Mouse (Mus musculus) layer of hippocampus, adult 2 months (tissue): ENCODE data around the gene Cct7. TPM values are rescaled to one million over a fixed set of nuclear protein-coding genes. Genes with fewer than 3 reads are reported as not detected.

ENCODE experiments used
- DNase-seq, 2 experiments: peaks; one replicate each; pipeline ENCODE4 v3.0.0; 2022; ENCODE audit warnings: low spot score in 2 of 2
- H3K27ac ChIP-seq: fragments of 200-600 bp; 2 replicates; pipeline ENCODE4 v1.8.1; 2022
- H3K4me3 ChIP-seq: fragments of 200-600 bp; 2 replicates; pipeline ENCODE4 v1.8.1; 2022; ENCODE audit warnings: mild to moderate bottlenecking
- CTCF ChIP-seq: fragments of 200-600 bp; conservative IDR thresholded peaks from 2 replicates; pipeline ENCODE4 v1.8.1; 2022; ENCODE audit warnings: antibody characterized with exemption, mild to moderate bottlenecking, moderate library complexity
- long read RNA-seq, 2 experiments: library from polyadenylated mRNA; stranded (forward); transcript quantifications; one replicate each; pipeline ENCODE4 v2.0.0; 2021; ENCODE audit warnings: borderline mapping rate in 2 of 2
- total RNA-seq, 2 experiments: library from RNA; stranded (reverse); gene quantifications; 2 replicates each; pipeline ENCODE4 v1.2.3; 2021

Cct7 gene
- total RNA-seq, result 100 to 1,000 TPM; 212 to 216 TPM
- long read RNA-seq, experiment 1, transcript Cct7-201 (12 exons, 2,441 nt), result major isoform, 266 of 287 reads
- long read RNA-seq, experiment 1, partial matches to known transcripts, result 15 of 287 reads
- long read RNA-seq, experiment 1, other reads (novel, unspliced or antisense), result 6 of 287 reads
- long read RNA-seq, experiment 2, transcript Cct7-201 (12 exons, 2,441 nt), result major isoform, 352 of 376 reads
- long read RNA-seq, experiment 2, partial matches to known transcripts, result 18 of 376 reads
- long read RNA-seq, experiment 2, other reads (novel, unspliced or antisense), result 6 of 376 reads

DNA sequence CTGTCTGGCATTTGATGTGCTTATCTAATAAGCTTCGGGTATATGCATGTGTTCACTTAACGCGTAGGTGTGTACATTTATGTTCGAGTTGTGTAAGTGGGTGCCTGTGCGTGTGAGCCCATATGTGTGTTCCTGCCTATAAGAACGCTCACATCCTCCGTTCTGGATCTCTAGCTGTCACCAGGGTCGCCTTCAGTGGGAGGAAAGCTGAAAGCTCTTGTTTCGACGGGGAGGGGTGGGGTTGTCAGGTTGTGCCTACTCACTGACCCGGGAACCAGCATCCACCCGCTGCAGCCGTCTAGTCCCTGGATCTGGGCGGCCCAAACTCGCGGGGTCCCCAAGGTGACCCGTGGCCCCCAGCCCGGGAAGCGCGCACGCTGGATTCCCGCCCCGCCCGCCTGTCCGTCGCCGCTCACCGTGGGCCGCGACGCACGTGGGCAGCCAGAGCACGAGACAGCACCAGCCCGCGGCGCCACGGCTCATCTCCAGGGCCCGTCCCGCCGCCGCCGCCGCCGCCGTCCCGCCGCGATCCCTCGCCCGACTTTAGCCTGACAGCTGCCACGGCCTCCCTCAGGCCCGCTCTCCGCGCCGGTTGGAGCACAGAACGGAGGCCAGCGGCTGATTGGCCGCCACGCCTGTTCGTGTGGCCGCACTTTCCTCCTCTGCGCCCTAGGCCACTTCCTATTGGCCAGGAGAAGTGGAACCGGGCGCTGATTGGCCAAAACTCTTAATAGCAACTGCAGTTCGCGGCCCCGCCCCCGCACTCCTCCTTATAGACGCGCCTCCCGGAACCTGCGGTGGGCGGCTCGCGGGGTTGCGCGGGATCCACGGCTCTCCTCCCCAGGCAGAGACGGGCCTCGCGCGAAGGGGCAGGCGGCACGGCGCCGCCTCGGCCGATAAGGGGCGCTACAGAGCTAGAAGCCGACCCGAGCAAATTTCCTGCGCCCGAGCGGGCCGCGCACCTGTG, at the start of gene Cct7:
Gene Cct7, plus strand, starts transcription at position 818 of the 967 bp plus-strand sequence.
- peak; percentile 85 for TF ChIP-seq CTCF
- DNase-seq, result peak; percentile 97 to 99
- H3K27ac ChIP-seq, result peak within 1 kb of the TSS; percentile 97
- H3K4me3 ChIP-seq, result peak within 1 kb of the TSS; percentile 90

GRCm38 (mm10) chr6:85402613-85403012, 48.7 kb upstream of the Cct7 start:
- H3K27ac ChIP-seq, result peak overlapping the region; percentile 53; the same call in 1 of the 2 replicates
- H3K4me3 ChIP-seq, result no peak overlapping the region
- no peak for DNase-seq
- TF ChIP-seq CTCF, result no peak

DNA sequence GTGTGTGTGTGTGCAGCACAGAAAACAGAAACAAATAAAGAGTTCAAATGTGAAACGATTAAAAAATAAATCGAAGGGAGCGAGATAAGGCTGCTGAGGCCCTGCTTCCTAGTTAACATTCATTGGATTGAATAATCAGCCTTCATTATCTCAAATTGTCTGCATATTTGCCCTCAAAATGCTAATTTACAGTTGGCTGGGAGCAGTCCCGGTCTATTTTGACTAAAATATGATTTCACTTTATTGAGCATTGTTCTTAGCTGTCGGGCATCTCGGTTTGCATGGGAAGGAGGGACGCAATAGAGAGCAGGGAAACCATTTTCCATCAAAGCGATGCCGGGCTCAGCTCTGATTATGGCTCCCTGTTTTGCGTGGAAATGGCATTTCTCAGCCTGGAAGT, 48.3 kb upstream of the Cct7 start:
- DNase-seq, result no peak
- peak overlapping the region; percentile 48; the same call in 1 of the 2 replicates for H3K27ac ChIP-seq
- H3K4me3 ChIP-seq, result no peak overlapping the region
- no peak for TF ChIP-seq CTCF

GRCm38 (mm10) chr6:85409003-85409402, 42.3 kb upstream of the Cct7 start:
- Histone ChIP-seq H3K27ac (no peak overlapping the region), H3K4me3 (0 out of 2 replicates have a peak overlapping the region, but pooled peaks have one; percentile 6)
- no peak for TF ChIP-seq CTCF
- no peak for DNase-seq

- peak; percentile 38 to 68 for DNase-seq
Measured at GRCm38 (mm10) chr6:85410771-85411273, 40.5 kb upstream of the Cct7 start.

DNA sequence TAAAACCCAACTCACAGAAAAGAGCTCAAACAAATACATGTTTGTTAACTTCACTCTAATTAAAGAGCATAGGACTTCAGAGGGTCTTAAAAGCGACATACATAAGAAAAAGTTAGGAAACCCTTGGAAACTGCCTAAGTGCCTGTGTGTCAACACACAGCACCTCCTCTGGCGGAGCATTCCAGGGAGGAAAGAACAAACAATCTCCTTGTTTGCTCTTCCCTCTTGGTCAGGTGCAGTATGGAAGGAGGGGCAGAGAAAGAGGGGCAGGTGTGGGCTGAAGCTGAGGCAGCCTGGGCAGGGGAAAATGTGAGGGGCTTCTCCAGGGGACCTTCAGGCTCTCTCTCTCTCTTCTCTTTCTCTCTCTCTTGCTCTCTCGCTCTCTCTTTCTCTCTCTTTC, 35.5 kb upstream of the Cct7 start:
- TF ChIP-seq CTCF, result no peak
- H3K27ac ChIP-seq, result no peak overlapping the region
- no peak for DNase-seq

More at GRCm38 (mm10) chr6:85410771-85411273, 40.5 kb upstream of the Cct7 start:
- no peak overlapping the region for H3K27ac ChIP-seq
- no peak overlapping the region for H3K4me3 ChIP-seq
- TF ChIP-seq CTCF, result peak; percentile 89

DNA sequence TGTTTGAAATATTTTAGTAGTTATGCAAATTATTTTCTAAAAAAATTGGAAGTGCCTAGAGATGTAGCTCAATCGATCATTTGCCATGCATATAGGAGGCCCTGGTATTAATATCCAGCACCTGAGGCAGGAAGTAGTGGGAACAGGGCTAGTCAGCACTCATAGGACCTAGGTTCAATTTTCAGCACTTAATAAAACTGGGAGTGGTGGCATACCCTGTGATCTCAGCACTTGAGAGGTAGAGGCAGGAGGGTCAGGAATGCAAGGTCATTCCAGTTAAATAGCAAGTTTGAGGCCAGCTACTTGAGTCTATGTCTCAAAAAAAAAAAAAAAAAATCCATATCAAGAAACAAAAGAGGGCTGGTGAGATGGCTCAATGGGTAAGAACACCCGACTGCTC, 32.2 kb upstream of the Cct7 start:
- no peak for DNase-seq
- Histone ChIP-seq H3K27ac (no peak overlapping the region), H3K4me3 (no peak overlapping the region)
- TF ChIP-seq CTCF, result no peak

More for the DNA sequence above, 35.5 kb upstream of the Cct7 start:
- H3K4me3 ChIP-seq, result no peak overlapping the region

- DNase-seq, result no peak
- no peak for TF ChIP-seq CTCF
- Histone ChIP-seq H3K27ac (no peak within 1 kb of the TSS), H3K4me3 (no peak within 1 kb of the TSS)
Measured at GRCm38 (mm10) chr6:85423836-85424379, 27.4 kb upstream of the Cct7 start, which contains the start of gene Noto. Noto (plus strand) TSS chr6:85423886.

GRCm38 (mm10) chr6:85431274-85431841, 20.0 kb upstream of the Cct7 start:
- no peak for DNase-seq
- TF ChIP-seq CTCF, result peak; percentile 50
- Histone ChIP-seq H3K27ac (peak overlapping the region; percentile 73), H3K4me3 (peak overlapping the region; percentile 91)

DNA sequence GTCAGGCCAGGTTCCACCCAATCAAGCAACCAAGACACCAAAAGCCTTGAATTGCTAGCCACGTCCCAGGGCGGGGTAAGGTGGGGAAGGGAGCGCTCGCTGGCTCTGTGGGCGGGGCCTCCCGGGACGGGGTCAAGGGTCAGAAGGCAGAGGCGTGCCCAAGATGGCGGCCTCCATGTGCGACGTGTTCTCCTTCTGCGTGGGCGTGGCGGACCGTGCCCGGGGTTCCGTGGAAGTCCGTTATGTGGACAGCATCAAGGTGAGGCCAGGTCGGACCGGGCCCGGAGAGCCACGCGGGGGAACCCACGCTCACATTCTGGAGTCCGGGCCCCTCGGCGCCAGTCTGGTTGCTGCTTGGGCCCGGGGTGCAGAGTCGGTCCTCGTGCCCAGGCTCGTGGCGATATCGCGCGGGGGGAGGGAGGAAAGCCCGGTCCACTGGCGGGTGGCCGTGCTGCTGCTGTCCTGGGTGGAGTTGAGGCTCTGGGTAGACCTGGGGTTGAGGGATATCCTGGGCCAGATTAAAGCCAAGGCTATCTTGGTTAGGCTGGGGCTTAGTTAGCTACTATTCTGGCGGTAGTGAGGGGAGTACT, 19.4 kb upstream of the Cct7 start, which contains the start of gene Smyd5:
Gene Smyd5, plus strand, starts transcription at position 148 of the 590 bp plus-strand sequence.
- H3K27ac ChIP-seq, result peak within 1 kb of the TSS; percentile 73
- DNase-seq, result peak; percentile 69 to 82
- no peak for TF ChIP-seq CTCF

GRCm38 (mm10) chr6:85433865-85434264, 17.4 kb upstream of the Cct7 start:
- no peak for TF ChIP-seq CTCF

More for the DNA sequence above, 19.4 kb upstream of the Cct7 start, which contains the start of gene Smyd5:
- H3K4me3 ChIP-seq, result peak within 1 kb of the TSS; percentile 91

DNA sequence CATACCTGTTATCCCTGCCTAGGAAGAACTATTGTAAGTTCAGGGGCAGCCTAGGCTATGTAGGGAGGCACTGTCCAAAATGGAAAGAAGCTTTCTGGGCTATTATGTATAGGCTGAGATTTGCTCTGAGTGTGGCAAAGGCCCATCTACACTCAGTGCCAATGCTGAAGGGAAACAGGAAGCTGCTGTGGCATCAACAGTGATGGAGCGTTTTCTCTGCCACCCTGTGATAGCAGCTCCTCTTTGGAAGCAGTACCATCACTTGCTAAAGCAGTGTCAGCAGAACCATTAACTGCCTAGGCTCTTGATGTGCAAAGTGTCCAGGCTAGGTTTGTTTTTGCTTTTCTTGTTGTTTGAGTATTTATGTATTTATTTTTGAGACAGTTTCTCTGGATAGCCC, 15.1 kb upstream of the Cct7 start:
- H3K4me3 ChIP-seq, result no peak overlapping the region
- TF ChIP-seq CTCF, result no peak
- H3K27ac ChIP-seq, result no peak overlapping the region
- no peak for DNase-seq

More at GRCm38 (mm10) chr6:85433865-85434264, 17.4 kb upstream of the Cct7 start:
- H3K27ac ChIP-seq, result no peak overlapping the region
- H3K4me3 ChIP-seq, result no peak overlapping the region
- DNase-seq, result no peak
